Mouse (Mus musculus): ENCODE results near the gene Myoz2. TPM values are rescaled to one million over a fixed set of nuclear protein-coding genes. Genes with fewer than 3 reads are reported as not detected.

Myoz2 gene
- under 1 TPM; 0.27 to 0.68 TPM for total RNA-seq (2021)

DNA sequence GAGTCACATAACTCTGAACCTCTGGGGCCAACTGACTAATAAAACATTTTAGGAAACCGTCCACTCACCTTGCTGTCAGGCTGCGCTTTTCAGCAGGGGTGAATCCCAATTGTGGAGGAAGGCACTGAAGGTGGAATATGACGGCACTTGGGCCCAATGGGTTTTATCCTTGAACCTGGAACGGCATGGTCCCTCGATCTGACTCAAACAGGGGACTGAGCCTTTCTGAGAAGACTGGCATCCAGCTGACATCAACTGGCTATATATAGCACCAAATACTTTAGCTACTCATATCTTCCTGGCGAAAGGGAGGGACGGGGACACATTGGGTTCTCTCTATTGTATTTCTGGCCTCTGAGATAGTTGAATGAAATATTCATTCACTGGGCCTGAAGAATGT is at the start of gene Myoz2:
Gene Myoz2 (minus strand): TSS at position 264 of the 400 bp plus-strand sequence.
- intact Hi-C loops (cut with DNase I), result no loop called here
- DNase-seq (ENCODE audit: low spot score in 2 of 2), result no peak

DNA sequence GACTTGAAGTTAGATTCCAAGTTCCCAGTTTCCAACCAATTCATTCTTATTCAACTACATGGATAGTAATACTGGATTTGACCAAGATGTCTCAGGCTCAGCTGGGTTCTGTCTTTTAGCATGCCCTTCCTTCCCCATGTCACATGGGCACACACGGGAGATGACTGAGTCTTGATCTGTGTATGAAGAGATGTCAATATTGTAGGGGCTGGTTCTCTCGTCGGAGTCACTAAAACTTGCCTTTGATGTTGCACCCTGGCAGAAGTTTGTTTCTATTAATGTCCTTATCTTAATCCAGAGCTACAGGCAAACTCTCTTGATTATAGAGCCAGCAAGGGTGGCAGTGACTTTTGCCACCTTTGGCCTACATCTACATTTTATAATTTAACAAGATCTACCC is 46.9 kb upstream of the Myoz2 start:
- no peak for DNase-seq (ENCODE audit: low spot score in 2 of 2)
- intact Hi-C loops (cut with DNase I), result no loop called here

DNA sequence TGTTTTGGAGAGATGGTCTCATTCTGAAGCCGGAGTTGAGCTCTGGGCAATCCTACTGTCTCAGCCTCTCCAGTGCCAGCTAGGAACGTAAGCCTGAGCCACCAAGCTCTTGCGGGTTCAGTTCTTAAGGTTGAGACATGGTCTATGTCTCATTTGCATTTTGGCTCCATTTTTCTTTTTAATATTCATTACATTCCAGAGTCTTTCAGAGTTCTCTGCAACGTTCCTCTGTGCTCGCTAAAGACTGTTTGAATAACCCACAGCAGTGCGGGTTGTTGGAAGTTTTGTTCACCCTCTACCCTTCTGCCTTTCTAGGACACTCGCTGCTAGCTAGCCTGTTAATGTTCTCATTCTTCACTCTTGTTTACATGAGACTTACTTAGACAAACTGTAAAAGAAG is 46.1 kb upstream of the Myoz2 start:
- intact Hi-C loops (cut with DNase I), result no loop called here
- DNase-seq (ENCODE audit: low spot score in 2 of 2), result no peak

DNA sequence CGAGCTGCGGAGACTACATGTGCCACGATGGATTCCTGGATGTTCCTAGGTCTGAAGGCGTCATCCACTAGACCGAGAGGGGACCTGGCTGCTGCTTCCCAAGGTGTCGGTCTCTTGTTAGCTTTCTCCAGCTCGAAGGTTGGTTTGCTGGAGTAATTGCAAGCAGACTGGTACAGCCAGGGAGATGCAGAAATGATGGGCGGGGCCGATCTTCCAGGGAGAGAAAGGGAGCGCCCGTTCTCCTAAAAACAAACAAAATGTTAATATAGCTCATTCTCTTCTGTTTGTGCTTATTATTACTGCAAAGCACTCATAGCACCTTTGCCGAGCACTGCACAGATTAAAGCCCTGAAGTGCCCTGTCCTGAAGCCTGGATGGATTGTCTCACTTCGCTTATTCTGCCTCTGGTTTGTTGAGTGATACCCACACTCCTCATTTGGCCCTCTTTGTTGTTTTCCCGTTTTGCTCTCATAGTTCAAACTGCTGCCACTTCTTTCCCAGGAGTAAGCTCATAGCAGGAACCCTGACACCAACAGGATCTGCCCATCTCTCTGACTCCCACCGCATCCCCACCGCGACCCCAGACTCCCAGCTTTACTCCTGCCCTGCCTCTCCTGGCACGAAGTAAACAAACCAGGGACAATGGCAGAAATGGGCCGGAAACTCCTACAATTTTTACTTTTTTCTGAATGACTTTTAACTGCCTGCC is 45.4 kb upstream of the Myoz2 start:
- DNase-seq (ENCODE audit: low spot score in 2 of 2), result no peak
- intact Hi-C loops (cut with DNase I), result no loop called here

DNA sequence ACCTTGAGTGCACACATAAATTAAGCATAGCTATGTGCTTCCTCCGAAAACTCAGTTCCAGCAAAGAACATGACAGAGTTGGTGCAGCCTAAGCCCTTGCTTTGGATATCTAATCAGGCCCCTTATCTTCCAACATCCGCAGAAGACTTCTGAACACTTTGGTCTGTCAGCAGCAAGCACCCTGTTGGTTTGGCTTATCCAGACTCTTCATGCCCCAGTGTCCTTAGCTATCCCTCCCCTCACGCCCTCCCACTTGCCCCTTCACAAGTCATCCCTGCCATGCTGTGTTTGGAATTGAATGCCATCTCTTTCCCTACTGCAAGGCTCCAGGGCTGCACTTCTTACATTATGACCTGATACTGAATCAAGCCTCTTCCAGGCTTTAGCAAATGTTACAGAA is 40.9 kb upstream of the Myoz2 start:
- no peak for DNase-seq (ENCODE audit: low spot score in 2 of 2)
- intact Hi-C loops (cut with DNase I), result no loop called here

DNA sequence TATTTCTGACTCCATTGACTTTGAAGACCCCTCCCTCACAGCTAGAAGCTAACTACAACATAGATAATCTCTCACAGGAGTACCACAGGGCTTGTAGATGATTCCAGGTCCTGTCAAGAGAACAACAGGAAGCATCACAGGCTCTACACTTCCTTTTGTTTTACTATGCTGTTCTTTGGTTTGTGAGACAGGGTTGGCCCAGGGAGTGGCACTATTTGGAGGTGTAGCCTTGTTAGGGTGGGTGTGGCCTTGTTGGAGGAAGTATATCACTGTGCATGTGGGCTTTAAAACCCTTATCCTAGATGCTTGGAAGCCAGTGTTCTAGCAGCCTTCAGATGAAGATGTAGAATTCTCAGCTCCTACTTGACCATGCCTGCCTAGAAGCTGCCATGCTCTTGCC is 40.2 kb upstream of the Myoz2 start:
- intact Hi-C loops (cut with DNase I), result no loop called here
- DNase-seq (ENCODE audit: low spot score in 2 of 2), result no peak

DNA sequence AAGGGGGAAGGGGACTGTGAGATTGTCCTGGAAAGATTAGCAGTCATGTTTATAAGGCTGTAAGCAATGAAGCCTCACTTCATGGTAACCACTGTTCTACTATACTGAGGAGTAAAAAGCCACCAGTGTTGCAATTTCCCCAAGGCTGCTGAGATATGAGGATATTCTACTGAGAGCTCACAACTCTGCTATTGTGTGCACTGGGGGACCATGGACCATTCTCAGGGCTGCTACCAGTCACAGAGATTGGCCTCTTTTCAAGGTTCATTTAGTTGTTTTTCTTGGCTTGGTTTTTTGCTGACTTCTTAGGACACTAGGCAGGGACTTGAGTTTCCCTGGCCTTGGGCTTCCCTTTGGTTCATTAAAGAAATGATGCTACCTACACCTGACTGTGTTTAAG is 38.5 kb upstream of the Myoz2 start:
- intact Hi-C loops (cut with DNase I), result no loop called here
- DNase-seq (ENCODE audit: low spot score in 2 of 2), result no peak

DNA sequence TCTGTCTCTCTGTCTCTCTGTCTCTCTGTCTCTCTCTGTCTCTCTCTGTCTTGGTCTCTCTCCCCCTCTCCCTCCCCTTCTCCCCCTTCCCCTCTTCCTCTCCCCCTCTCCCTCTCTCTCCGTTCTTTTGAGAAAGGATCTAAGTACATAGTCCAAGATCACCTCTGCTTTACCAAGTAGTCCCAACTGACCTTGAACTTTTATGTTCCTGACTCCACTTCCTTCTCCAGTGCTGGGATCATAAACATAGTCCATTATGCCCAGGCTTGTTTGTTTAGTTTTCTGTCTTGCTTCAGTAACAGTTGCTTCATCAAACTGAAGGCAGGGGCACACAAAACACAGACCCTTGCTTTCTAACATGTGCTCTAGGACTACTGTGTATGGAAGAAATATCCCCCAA is 37.7 kb upstream of the Myoz2 start:
- DNase-seq (ENCODE audit: low spot score in 2 of 2), result no peak
- intact Hi-C loops (cut with DNase I), result no loop called here

DNA sequence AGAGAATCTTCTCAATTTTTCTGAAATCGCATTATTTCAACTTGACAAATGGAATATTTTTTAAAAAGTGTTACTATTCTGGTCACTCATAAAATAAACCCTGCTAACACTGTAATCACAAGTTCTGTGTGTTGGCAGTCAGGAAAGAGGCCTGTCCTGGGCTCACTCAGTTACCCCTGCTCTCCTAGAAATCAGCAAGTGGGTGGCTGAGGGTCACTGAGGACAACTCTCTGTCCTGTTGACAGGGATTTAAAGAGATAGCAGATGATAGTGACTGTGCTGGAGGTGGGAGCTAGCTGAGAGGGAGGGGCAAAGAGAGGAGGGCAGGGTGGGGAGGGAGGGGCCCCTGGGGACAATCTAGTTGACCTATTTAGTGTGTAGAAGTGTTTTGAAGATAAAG is 36.2 kb upstream of the Myoz2 start:
- intact Hi-C loops (cut with DNase I), result no loop called here
- DNase-seq (ENCODE audit: low spot score in 2 of 2), result no peak

DNA sequence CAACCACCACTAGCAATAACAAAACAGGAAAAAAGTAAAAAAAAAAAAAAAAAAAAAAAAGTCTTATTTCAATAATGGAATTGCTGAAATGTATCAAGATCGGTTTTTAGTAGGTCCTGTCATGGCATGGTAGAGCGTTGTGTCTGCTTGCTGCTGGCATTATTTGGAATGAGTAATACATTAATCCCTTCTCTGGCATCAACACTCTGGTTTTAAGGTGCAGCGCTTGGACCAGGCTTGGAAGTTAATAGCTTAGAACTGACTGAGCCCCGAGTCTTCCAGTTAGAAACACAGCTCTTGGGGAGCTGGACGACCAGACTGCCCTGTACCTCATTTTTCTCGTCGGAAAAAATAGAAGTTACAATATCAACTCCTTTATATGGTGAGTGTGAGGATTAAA is 32.0 kb upstream of the Myoz2 start:
- intact Hi-C loops (cut with DNase I), result no loop called here
- no peak for DNase-seq (ENCODE audit: low spot score in 2 of 2)

DNA sequence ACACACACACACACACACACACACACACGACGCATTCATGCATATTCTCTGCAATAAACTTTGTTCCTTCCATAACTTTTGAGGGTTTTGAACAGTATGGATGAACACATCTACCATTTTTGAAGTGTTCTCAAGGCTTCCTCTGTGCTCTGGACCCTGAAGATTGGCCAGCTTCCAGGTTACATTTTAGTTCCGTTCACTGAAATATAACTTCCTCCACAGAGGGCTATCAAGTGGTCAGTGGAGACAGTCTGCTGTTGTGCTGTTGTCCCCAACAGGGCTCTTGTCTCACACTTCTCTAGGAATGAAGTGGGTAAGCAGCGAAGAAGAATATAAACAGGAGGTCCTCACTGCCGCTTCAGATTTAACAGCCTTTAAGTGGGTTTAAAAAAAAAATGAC is 30.7 kb upstream of the Myoz2 start:
- no peak for DNase-seq (ENCODE audit: low spot score in 2 of 2)
- intact Hi-C loops (cut with DNase I), result no loop called here

DNA sequence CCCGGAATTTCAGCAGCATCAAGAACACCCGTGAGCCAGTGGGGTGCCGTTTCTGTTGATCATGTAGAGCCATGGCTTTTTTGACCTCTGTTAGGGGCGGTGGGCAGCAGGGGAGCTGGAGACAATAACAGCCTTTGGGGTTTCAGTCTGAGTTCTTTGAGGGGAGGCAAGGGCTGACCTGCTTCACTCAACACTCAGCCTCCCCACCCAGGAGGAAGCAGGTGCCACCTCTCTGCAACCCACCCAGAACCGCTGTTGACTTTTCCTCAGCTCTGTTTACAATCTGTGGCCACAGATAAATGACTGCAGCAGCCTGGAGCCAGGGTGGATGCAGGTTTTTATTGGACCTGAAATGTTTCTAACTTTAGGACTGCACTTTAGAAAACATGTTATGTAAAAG is 29.4 kb upstream of the Myoz2 start:
- intact Hi-C loops (cut with DNase I), result no loop called here
- DNase-seq (ENCODE audit: low spot score in 2 of 2), result no peak

DNA sequence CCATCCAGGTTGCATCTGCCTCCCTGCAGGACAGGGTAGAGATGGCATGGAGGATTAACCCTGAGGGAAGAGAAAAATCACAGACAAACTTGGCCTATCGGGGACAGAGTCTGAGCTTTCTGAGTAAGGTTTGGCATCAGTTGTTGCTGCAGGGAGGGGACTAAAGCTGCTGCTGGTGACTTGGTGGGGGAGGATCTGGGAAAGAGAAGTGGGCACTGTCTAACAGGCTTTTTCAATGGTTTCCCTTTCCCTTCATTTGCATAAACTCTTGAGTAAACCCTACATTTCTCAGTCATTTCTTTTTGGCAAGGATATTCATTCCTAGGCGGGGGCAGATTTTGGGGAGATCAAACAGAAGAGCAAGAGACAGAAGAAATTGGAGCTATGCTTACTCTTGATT is 27.1 kb upstream of the Myoz2 start:
- intact Hi-C loops (cut with DNase I), result no loop called here
- no peak for DNase-seq (ENCODE audit: low spot score in 2 of 2)

DNA sequence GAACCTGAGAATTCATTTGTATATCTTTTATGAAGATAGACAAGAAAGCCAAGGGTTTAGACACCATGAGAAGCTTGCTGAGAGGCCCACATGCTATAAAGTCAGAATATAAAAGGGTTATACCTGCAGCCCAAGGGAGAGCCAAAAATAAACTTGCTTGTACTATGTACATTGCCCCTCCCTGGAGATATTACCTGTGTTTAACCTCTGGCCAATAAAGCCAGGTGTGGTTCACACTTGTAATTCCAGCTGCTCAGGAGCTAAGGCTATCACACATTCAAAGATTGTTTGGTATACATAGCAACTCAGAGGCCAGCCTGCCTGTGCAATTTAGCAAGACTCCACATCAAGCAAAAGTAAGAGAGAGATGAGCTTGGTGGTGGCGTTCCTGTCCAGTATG is 24.0 kb upstream of the Myoz2 start:
- intact Hi-C loops (cut with DNase I), result no loop called here
- no peak for DNase-seq (ENCODE audit: low spot score in 2 of 2)

DNA sequence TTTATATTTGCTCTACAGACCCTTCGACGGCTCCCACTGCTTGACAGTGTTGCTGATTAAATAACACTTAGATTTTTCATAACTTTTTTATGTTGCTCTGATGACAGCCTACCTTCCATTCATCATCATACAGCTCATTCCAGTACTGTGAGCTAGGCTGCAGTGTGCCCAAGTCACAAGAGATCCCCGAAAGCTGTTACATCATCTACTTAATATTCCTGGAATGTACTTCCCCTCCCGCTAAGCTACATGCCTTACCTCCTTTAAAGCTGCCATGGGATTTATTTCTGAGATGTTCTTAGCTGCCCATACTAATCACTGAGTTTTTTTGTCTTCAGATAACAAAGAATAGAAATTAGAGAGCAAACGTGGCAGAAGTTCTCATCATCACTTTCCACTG is 19.4 kb upstream of the Myoz2 start:
- intact Hi-C loops (cut with DNase I), result no loop called here
- no peak for DNase-seq (ENCODE audit: low spot score in 2 of 2)

DNA sequence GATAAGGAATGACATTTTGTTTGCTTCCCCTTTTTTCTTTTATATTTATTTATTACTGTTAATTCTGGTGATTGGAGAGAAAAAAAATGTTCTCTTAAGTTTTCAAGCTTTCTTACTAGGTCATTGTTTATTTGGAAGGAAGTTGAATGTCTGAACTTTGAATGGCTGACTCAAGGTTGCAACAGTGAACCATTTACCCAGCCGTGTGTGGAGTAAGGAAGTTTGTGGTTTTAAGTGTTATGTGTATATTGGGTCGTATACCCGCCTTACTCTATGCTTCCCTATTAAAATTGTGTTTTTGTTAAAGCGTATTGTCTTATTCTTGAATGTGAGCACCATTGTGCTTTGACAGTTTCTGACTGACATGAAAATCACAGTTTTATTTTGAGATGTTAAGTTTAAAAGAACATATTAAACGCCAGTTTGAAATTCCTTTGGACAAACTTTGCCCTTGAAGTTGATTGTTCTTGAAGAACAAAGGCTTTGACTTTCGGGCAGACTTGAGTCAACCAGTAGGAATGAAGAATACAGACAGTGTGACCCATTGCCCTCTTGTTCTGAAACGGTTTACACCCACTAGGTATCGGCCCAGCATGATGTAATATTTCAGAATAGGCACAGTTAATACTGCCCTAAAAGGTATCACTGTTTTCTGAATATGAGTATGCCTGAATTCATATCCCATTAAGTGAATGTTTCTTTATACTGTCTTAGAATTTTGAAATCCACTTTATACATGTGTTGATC is 18.6 kb upstream of the Myoz2 start:
- intact Hi-C loops (cut with DNase I), result no loop called here
- no peak for DNase-seq (ENCODE audit: low spot score in 2 of 2)

DNA sequence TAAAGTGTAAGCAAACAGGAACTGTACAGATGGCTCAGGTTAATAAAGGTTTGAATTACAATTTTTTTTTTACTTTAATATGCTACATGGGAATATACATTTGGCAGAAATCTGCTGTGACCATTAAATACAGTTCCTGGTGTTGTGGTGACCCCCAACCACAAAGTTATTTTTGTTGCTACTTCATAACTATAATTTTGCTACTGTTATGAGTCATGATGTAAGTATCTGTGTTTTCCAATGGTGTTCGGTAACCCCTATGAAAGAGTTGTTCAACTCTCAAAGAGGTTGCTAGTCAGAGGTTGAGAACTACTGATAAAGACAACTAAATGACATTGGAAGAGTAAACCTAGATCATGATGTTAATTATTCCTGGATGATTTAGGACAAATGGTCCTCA is 7.5 kb upstream of the Myoz2 start:
- no peak for DNase-seq (ENCODE audit: low spot score in 2 of 2)
- intact Hi-C loops (cut with DNase I), result no loop called here

DNA sequence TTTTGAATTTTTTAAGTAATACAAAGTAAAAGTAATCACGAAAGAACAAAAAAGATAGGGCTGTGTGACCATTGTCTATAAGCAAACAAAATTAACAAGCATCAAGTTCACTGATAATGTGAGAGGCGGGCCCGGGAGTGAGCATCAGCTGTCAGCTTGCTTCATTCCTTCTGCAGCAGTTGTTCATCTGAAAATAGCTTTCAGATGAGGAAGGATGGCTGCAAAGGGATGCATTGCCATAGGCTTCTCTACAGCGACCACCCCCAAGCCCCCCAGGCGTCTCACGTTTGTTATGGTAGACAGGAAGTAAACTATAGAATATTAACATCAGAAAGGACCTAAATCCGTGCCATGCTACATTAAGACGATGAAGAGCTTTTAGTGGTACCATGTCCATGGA is 1.0 kb downstream of the Myoz2 start:
- DNase-seq (ENCODE audit: low spot score in 2 of 2), result no peak
- intact Hi-C loops (cut with DNase I), result no loop called here

DNA sequence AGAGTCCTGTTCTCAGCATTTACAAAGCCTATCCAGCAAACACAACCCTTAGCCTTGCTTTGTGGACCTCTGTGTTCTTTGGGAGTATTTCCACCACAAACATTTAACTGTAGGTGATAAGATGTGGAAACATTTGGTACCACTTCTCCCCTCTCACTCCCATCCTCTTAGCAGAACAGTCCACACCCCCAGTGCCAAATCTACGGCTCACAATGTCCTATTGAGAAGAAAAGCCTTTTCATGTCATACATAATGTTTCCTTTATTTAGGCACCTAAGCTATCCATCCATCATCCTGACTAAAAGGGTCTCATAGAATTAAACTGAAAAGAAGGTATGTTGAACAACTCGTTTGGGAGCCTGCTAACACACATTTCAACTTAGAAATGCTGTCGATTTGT is 9.2 kb downstream of the Myoz2 start:
- no peak for DNase-seq (ENCODE audit: low spot score in 2 of 2)
- intact Hi-C loops (cut with DNase I), result no loop called here

DNA sequence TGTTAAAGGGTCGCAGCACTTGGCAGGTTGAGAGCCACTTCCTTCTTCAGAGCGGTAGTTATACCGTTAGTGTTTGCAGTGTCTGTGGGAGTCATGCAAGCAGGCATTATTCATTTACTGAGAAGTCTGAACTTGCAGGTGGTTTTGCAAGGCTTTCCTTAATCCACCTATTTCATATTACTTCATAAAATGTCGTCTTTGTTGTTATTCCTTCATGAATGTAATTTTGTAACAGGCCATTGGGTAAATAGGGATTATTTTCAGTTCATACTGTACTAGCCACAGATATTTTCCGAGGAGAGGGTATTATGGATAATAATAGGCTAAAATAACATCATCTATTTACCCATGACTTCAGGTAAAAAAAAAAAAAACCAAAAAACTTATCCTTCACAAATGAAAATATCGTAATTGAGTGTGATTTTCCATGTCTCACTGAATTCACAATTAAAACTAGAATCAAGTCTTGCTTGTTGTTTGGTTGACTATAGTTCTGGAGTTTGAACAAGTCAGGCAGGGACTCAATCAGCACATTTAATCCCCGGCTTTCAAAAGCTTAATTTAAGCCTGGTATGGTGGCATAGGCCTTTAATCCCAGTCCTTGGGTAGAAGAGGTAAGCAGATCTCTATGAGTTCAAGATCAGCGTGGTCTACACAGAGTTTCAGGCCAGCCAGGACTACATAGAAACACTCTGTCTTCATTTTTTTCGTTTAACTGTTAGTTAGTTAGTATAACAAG is 10.2 kb downstream of the Myoz2 start:
- no peak for DNase-seq (ENCODE audit: low spot score in 2 of 2)
- intact Hi-C loops (cut with DNase I), result no loop called here

DNA sequence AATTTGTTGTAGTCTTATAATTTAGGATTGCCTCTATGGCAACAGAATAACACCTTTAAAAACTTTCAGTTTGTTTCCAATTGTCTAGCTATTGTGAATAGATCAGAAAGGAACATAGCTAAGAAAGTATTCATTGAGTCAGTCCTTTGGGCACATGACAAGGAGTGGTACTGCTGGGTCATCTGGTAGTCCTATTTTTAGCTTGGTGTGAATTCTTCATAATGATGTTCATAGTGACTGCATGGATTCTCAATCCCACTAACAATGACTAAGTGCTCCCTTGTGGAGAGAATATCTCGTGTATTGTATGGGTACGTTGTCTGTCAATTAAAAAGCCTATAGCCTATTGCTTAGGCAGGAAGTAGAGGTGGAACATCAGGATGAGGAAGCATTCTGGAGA is 16.0 kb downstream of the Myoz2 start:
- no peak for DNase-seq (ENCODE audit: low spot score in 2 of 2)
- intact Hi-C loops (cut with DNase I), result no loop called here

Measured in left cerebral cortex, postnatal 36 days (tissue).